Mouse (Mus musculus): Measurements from ENCODE around the gene Mms19.

The Mms19 gene

GRCm38 (mm10) chr19:41898860-41899259, 82.1 kb downstream of the Mms19 start:
- DNase-seq (ENCODE audit: low spot score) = no peak

GRCm38 (mm10) chr19:41896319-41896711, 84.6 kb downstream of the Mms19 start:
- no peak for DNase-seq (ENCODE audit: low spot score)

- peak; percentile 88 for DNase-seq (ENCODE audit: low spot score)
Measured at GRCm38 (mm10) chr19:41895460-41896318, 85.3 kb downstream of the Mms19 start, which contains the start of gene Rrp12. Rrp12 (minus strand) TSS chr19:41896173.

GRCm38 (mm10) chr19:41894959-41895358, 86.0 kb downstream of the Mms19 start:
- no peak for DNase-seq (ENCODE audit: low spot score)

Data from testis, postnatal 14 days (tissue).